Mouse (Mus musculus): Measurements from ENCODE around the gene Trmu.

Trmu gene

GRCm38 (mm10) chr15:85897113-85897512 is 18.0 kb downstream of the Trmu start:
- no peak for DNase-seq (ENCODE audit: low spot score)

DNA sequence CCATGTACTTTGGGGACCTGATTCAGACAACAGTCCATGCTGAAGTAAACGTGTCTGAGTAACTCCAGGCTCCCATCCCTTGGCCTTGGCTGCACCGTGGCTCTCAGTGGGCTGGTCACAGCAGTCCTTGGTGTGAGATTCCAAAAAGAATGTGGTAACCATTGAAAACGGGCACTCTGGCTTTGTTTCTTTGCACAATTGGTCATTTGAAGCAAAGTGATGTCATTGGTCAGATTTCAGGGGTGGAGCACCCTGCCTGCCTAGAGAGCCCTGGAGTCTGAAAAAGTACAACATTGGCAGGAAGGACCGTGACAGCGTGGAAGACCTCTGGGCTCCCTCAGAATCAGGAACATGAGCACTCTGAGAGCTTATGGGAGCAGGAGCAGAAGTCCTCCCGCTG is 20.3 kb downstream of the Trmu start:
- DNase-seq (ENCODE audit: low spot score), result no peak

DNA sequence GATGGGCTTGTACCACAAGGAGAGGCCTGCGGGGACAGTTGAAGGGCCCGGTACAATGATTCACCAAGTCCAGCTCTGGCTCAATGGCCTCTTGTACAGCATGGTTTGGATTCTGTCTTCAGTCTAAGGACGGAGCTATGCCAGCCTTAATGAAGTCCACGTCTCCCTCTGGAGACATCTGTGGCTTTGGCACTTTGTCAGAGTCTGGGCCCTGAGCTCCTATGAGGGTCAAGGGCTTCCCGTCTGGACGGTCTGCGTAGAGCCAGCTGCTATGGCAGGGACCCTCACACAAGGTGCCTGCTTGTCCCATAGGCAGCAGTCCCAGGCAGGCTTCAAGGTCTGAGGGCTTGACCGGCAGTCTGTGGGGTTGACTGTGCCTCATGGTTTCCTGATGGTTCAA is 21.2 kb downstream of the Trmu start:
- DNase-seq (ENCODE audit: low spot score), result no peak

GRCm38 (mm10) chr15:85900801-85901200 is 21.7 kb downstream of the Trmu start:
- DNase-seq (ENCODE audit: low spot score), result no peak

DNA sequence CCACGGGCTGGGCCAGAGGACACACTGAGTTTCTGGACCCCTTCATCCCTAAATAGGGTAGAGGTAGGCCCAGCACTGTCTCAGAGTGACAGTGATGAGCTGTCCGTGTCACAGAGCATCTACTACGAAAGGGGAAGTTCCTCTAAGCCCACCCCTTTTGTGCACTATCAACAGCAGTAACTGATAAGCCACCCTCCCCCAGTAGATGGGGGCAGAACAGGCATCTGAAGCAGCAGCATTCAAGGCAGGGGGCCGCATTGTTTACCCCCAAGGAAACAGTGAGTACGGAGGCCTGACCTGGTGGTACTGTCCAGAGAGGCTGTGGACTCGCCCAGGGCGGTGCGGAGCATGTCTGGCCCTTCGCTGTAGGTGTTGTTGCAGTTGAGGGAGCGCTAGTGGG is 23.4 kb downstream of the Trmu start:
- no peak for DNase-seq (ENCODE audit: low spot score)

- DNase-seq (ENCODE audit: low spot score), result no peak
Observed at GRCm38 (mm10) chr15:85903826-85904225, 24.7 kb downstream of the Trmu start.

GRCm38 (mm10) chr15:85908660-85909491 is 29.8 kb downstream of the Trmu start:
- DNase-seq (ENCODE audit: low spot score), result no peak

DNA sequence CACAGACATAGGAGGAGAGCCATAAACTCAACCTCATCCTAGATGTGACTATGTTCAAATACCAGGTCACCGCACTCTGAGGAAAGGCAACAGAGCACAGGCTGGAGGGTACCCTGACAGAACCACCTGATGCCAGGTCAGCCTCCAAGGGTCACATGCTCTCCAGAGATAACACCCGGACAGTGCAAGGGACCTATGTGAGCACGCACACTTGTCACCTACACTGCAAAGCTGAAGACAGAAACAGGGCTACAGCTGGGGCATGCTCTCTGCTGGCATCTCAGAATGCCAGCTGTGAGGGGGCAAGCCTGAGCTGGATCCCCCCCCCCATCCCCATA is 30.3 kb downstream of the Trmu start:
- no peak for DNase-seq (ENCODE audit: low spot score)

DNA sequence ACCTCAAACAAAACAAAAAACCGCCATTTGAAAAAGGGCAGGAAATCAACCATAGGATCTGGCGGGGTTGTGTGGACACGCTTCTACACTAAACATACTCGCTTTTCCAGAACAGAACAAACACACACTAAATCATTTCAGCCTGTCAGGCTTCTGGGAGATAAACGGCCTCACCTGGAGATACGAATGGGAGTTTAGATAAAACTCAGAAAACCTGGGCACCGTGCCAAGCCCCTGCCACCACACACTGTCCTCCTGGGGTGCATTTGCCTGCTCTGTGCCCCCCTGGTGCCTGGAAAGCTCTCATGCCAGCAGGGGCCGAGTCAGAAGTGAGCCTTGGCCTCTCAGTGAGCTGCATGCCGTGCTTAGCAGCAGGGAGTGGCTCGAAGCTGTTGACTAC is 30.8 kb downstream of the Trmu start:
- DNase-seq (ENCODE audit: low spot score), result no peak

- DNase-seq (ENCODE audit: low spot score), result no peak
Observed at GRCm38 (mm10) chr15:85913605-85914004, 34.5 kb downstream of the Trmu start.

GRCm38 (mm10) chr15:85919191-85919891 is 40.2 kb downstream of the Trmu start:
- no peak for DNase-seq (ENCODE audit: low spot score)

DNA sequence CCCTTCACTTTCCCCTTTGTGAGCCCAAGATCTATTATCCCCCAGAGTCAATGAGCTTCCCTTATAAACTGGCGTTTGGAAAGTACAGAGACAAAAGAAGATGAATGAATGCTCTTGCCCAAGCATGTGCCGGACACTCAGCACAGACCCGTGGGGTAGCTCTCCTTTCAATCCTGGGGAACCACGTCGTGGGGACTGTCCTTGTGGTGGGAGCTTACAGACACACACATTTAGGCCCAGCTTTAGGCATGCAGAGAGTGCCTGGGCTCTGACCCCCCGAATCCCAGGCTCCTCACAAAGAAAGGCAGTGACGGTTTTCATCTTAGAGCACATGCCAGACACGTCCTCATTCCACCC is 40.8 kb downstream of the Trmu start:
- DNase-seq (ENCODE audit: low spot score), result no peak

DNA sequence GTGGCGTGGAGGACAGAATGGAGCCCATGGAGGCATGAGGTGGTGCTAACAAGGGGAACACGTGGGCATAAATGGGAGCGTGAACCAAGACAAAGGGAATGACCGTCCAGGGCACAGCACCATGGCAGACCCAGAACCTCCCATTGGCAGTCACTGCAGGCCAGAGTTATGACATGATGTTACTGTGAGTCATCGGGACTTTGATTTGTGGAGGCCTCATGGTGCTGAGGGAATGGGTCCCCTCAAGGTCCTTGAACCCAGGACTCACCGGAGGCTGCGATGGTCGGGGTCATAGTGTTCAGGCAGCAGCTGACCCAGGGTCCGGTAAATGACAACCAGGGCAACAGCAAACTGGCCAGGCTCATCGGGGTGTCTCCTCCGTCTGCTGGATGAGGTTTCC is 42.7 kb downstream of the Trmu start:
- DNase-seq (ENCODE audit: low spot score), result no peak

DNA sequence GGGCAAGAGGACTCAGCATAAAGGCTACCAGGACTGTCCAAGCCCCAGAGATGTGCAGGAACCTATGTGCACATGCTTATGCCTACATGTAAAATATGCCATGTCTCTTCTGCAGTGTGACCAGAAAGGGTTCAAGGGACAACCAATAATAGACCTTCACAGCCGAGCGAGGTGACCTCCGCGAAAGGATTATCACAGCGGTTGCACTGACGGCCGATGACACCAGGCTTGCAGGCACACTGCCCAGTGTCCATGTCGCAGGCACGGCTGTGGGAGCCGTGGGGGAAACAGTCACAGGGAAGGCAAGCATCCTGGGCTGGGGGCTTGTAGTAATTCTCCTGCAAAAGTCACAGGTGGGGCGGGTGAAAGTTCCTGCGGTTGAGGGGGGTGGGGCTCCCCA is 49.0 kb downstream of the Trmu start:
- no peak for DNase-seq (ENCODE audit: low spot score)

DNA sequence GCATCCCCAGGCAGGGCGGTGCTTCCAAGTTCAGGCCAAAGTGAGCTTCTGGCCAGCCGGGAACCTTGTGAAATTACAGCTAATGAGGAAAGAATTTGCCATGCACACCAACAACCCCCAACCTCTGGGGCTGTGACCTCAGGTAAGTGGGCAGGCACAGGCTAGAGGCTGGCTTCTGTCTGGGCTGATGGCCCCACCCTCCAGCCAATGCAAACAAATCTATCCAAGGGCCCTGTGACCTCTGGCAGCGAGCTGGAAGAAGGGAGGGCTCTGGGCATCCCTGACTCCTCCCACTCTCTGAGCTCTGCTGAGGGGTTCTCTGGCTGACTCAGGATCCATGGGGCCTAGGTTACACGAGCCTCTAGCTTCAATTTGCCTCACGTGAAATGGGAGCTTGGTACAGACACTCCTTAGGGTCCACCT is 56.5 kb downstream of the Trmu start:
- DNase-seq (ENCODE audit: low spot score), result no peak

Measured in layer of hippocampus, adult 11-12 months (tissue).